9 mouse cellular contexts compared by ENCODE assay signal in the genomic region with DNA sequence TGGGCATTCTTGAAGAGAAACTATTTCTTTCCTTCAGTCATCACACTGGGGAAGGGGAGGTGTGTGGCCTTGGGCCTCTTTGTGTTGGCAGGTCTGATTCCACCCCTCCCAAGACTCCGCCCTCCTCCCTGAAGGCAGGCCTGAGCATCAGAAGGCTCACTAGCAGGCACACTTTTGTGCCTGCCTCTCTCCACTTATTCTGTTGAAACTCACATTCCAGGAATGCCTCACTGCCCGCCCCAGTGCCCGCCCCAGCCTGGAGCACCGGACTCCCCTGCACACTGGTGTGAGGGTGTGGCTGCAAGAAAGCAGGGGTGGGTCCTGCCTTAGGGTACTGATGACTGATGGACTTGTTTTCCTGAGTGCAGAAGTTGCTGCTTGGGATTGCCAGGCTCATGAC. TPM values are rescaled to one million over a fixed set of nuclear protein-coding genes. Genes with fewer than 3 reads are reported as not detected.
DNase-seq lines count a peak whose midpoint lies in the region; ATAC-seq lines count a peak whose summit lies in the region.
"Had no signal": no experiment of that assay in that cellular context is flagged by ENCODE, and none has a peak within 500 bp of the region (broad histone marks: within the 10 kb centered on the region; RNA-seq: fewer than 3 reads in every experiment).

No protein-coding gene starts in this region.

- intact Hi-C loops in gastrocnemius, postnatal 36 days (cut with DNase I) = no loop called here

- no peak for ATAC-seq in erythroid progenitor cell, adult 5-6 weeks (replicated peaks; ENCODE audit: low FRiP score, poor library complexity, severe bottlenecking)

- DNase-seq in urinary bladder, postnatal 25 days (ENCODE audit: low spot score) = peak; percentile 32
- DNase-seq in urinary bladder, postnatal 10 days (ENCODE audit: low spot score) = no peak
- DNase-seq in forelimb bud, embryonic 11.5 days (ENCODE audit: low read depth, low spot score) = peak; percentile 62
- DNase-seq in lung, adult 18-20 months = peak; percentile 86 to 92
- no peak for DNase-seq in left cerebral cortex, adult 8-10 months (ENCODE audit: low spot score in 2 of 2)
- DNase-seq in gastrocnemius, postnatal 36 days = no peak
- DNase-seq: forebrain, postnatal 0 days had no signal

RNA-seq across cellular contexts. Expression of a gene that starts 46.5 kb away (rescaled TPM):
- total RNA-seq in erythroid progenitor cell, adult 5-6 weeks (2015; ENCODE audit: low replicate concordance) = not detected in 2 replicates
- not detected in 2 replicates for total RNA-seq in erythroid progenitor cell, adult 5-6 weeks (2017; ENCODE audit: low replicate concordance)
- total RNA-seq in left cerebral cortex, adult 8-10 months (2022) = 100 to 1,000 TPM; 156 to 180 (median 161) TPM
- total RNA-seq in gastrocnemius, postnatal 36 days (2021) = 10 to 100 TPM; 27.6 to 37.8 TPM

RNA-seq across cellular contexts. Expression of a gene that starts 49.5 kb away (rescaled TPM):
- not detected in 2 replicates for total RNA-seq in erythroid progenitor cell, adult 5-6 weeks (2015; ENCODE audit: low replicate concordance)
- total RNA-seq in erythroid progenitor cell, adult 5-6 weeks (2017; ENCODE audit: low replicate concordance) = not detected in 2 replicates
- under 1 TPM in 1 of 4 experiments, not detected in 3; 0.06 TPM for total RNA-seq in left cerebral cortex, adult 8-10 months (2022)
- not detected for total RNA-seq in gastrocnemius, postnatal 36 days (2021)
- total RNA-seq: forebrain, postnatal 0 days; left cerebral cortex, adult 2 months had no signal

Comparison
In these comparisons a context has a peak if more than half of its experiments do, and no peak if none do; other contexts are left out.
1. DNase-seq: peak in urinary bladder, postnatal 25 days (single experiment), forelimb bud, embryonic 11.5 days (single experiment) and lung, adult 18-20 months (2 of 2); none in urinary bladder, postnatal 10 days (single experiment), left cerebral cortex, adult 8-10 months (0 of 2) and gastrocnemius, postnatal 36 days (0 of 2).
2. RNA of a gene that starts 46.5 kb away (total RNA-seq): 156 to 180 TPM in left cerebral cortex, adult 8-10 months and 27.6 to 37.8 TPM in gastrocnemius, postnatal 36 days; not detected in erythroid progenitor cell, adult 5-6 weeks; every median in the first group is over 10 times any median in the second.